Mouse (Mus musculus) lung, postnatal 4 days (tissue): ENCODE results near the gene Abcb10.
A peak's percentile ranks its signal among the peaks of the same experiment; 100 is the strongest.
"Not testable (repeated sequence)": the region's sequence is repeated elsewhere in the genome, so short reads cannot be mapped to it uniquely, and the experiment has no call there.

ENCODE experiments used
- DNase-seq, 2 experiments: peaks; one replicate each; pipeline ENCODE4 v3.0.0; 2021

The Abcb10 gene

DNA sequence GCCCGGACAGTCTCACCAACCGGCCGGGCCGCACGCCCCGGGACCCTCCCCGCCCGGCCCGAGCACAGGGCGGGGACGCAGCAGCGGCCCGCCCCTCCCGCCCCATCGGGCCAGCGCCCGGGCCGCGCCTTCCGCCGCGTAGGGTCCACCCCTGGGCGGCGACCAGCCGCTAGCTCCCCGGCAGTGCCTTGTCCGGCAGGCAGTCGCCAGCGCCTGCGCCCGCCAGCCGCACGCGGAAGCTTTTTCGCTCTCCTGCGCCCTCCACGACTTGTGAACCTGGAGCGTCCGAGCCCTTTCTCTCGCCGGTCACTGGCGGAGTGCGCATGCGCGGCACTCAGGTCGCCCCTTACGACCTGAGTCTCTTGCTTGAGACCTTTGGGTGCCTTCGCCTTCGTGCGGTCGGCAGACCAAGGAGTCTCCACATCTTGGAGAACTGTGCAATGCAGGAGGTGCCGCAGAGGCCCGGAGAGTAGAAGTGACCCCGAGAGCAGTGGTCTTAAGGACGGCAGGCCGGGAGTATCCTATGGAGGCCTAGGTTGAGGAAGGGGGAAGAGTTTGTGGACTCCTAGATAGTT is at the start of gene Abcb10:
Gene Abcb10, minus strand, starts transcription at position 297 of the 575 bp plus-strand sequence.
- DNase-seq = peak; percentile 92 to 97

DNA sequence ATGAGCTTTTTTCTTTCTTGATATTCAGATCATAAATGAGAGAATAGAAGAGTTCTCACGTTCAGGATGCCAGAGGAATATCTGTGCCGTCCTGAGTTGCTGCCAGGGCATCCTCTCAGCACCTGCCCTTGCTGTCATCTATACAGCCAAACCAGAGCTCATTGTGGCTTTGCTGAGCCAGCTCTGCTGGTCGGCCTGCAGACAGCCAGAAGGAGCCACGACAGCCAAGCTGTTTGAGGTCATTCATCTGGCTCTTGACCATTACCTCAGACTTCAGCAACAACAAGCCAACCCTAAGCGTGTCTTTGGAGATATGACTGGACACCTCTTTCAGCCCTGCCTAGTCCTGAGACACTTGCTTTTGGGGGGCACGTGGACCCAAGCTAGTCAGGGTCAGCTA is 44.9 kb upstream of the Abcb10 start:
- DNase-seq = no peak

DNA sequence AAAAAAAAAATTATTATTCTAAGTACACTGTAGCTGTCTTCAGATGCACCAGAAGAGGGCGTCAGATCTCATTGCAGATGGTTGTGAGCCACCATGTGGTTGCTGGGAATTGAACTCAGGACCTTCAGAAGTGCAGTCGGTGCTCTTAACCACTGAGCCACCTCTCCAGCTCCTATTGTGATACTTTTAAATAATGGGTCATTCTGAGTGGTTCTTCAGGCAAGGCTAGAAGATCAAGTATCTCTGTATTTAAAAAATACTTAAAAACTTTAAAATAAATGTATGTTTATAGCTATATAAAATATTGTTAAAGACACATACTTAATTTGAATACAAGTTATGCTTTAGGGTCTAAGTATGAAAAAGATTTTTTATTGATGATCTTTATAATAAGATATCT is 43.3 kb upstream of the Abcb10 start:
- not testable (repeated sequence) for DNase-seq

DNA sequence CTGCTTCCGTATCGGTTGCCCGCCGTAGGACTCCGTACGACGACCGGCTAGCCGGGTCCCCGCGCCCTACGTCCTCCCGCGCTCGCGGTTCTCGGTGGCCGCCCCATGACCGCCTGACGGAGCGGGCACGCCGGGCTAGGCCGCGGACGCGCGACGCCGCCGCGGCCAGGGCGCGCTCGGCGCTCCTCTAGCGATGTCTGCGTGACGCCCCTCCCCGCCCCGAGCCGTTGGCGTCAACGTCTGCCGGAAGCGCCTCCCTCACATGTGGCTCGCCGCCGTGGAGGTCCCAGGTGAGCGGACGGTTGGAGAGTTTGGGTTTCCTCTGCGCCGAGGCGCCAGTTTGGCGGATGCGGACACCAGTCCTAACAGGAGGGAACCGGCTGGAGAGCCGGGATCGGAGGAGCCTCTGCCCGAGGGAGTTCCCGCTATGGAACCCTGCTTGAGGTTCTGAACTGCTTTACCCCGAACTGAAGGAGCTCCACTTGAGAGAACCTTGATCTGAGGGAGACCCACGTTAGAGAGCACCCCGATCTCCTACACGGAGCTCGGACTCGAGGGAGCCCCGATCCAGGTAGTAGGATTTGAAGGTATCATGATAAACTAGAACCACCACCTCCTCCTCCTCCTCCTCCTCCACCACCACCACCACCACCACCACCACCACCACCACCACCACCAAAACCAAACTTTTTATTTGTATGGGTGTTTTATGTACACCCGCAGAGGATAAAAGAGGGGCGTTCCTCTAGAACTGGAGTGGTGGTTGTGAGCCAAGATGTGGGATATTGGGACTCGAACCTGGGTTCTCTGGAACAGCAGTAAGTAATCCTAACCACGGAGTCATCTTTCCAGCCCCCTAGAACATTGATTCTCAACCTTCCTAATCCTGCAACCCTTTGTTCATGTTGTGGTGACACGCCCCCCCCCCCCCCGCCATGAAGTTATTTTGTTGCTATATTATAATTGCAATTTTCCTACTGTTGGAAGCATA is 38.6 kb upstream of the Abcb10 start, which contains the start of the genes Taf5l and Urb2:
Gene Taf5l, minus strand, starts transcription at position 161 of the 991 bp plus-strand sequence.
Gene Urb2, plus strand, starts transcription at position 272 of the 991 bp plus-strand sequence.
- DNase-seq = peak; percentile 95 to 96

DNA sequence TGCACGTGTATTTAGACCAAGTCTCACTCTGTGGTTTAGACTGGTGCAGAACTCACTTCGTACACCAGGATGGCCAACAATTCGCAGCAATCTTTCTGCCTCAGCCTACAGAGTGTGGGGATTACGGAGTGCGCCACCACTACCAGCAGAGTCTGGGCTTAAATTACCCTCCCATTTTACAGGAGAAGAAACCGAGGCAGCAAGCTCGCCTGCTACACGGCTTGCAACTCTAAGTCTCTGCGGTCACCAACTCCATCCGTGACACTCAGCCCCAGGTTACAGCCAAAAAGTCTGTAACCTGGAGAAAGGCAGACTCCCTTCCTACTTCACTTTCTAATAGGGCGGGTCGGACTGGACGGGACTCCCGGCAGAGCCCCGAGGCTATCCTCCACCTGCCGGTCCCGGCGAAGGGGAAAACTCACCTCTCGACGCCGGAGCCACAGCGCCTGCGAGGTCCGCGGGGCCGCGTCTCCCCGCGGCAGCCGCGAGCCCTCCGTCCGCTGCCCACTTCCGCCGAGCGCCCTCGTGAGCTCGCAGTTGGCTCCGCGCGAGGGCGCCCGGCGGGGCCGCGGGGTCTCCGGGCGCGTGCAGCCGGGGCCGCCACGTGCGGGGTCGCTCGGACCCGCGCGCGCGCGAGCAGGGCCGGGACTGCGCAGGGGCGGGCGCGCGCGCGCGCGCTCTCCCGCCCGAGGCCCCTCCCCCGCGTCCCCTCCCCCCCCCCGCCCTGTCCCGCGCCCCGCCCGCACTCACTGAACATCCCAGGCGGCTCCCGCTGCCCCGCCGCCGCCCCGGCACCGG is 37.7 kb upstream of the Abcb10 start:
- peak in 1 of 2 experiments; percentile 88 for DNase-seq

DNA sequence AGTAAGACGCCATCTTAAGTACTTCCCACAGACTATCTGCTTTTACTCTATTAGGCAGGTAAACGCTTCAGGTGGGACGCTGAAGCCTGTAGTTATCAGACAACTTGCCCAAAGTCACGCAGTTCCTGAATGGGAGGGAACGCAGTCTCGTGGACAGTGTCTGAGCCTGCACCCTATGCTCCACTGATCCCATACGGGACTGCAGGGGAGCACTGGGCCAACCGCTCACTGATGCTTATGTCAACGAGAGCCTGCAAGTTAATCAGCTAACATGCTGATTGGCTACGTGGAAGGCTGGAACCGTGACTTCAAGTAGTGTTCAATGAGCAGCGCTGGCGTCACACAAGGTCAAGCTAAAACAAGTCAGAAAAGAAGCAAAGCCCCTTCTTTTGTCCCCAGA is 36.9 kb upstream of the Abcb10 start:
- DNase-seq = peak in 1 of 2 experiments; percentile 9

DNA sequence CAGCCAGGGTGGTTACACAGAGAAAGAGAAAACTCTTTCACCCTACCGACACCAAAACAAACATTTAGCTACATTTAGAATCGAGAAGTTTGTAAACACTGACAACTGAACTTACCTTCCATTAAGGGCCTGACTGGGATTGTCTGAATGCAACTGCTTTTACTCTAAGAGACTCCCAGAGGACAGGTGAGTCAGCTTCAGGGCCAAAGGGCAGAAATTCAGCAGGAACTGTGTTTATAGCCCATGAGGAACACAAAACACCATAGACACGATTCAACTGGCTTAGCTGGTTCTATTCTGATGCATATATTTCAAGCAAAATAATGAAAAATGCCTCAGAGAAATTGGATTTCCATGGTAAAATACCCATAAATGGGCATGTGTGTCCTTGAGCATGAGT is 31.8 kb upstream of the Abcb10 start:
- no peak for DNase-seq

DNA sequence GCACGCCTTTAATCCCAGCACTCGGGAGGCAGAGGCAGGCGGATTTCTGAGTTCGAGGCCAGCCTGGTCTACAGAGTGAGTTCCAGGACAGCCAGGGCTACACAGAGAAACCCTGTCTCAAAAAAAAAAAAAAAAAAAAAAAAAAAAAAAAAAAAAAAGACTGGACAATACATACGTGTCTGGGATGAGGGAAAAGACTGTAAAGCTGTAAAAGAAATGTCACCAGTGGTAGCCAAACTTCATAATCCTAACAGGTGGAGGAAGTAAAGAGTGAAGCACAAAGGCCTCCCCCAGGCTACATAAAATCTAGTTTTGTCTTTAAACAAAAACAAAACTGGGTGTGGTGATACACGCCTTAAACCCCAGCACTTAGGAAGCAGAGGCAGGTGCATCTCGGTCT is 31.4 kb upstream of the Abcb10 start:
- DNase-seq = not testable (repeated sequence)

DNA sequence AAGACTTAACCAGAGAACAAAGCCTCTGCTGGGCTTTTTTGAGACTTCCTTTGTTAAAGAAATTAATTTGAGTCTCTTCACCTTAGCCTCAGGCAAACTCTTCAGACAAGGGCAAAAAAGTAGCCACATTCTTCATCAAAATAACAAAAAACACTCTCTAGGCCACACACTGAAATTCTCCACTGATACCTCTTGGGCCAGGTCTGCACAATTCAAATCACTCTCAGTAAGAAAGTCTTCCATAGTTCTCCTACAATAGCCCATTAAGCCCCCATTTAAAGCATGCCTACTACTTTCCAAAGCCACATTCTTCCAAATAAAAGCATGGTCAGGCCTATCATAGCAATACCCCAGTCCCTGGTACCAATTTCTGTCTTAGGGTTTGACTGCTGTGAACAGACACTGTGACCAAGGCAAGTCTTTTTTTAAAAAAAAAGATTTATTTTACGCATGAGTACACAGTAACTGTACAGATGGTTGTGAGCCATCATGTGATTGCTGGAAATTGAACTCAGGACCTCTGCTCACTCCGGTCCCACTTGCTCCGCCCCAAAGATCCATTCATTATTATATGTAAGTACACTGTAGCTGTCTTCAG is 29.2 kb upstream of the Abcb10 start:
- DNase-seq = no peak

DNA sequence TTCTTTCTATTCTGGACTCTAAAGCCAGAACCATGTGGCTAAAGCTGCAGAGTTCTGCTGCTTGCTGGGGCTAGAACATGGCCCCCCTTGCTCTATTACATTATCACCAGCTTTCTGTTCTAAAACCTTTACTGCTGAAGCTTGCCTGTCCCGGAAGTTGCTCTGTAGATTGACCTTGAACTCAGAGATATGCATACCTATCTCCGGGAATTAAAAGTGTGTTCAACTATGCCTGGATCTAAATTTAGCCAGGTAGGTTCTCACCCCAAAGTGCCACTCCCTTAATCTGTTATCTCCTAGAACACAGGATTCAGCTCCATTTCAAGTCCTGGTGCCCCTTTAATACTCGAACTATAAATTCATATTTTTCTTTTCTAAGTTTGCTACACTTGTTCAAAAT is 28.7 kb upstream of the Abcb10 start:
- DNase-seq = no peak

DNA sequence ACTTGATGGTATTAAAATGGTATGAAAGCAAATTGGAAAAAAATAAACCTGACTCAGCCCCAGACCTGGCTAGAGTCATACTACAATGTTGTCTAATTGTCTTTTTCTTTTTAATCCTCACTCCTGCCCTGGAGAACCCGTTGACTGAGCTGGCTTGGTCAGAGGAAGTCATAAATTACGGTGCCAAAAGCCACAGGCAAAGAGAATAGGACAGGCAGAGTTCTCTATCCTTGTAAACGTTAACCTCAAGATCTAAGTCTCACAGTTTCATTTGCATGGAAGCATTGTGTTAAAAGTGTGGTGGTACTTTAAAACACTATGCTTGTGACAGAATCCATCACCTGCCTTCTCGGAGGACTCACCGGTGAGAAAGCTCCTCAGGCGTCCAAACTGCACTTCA is 24.9 kb upstream of the Abcb10 start:
- no peak for DNase-seq

DNA sequence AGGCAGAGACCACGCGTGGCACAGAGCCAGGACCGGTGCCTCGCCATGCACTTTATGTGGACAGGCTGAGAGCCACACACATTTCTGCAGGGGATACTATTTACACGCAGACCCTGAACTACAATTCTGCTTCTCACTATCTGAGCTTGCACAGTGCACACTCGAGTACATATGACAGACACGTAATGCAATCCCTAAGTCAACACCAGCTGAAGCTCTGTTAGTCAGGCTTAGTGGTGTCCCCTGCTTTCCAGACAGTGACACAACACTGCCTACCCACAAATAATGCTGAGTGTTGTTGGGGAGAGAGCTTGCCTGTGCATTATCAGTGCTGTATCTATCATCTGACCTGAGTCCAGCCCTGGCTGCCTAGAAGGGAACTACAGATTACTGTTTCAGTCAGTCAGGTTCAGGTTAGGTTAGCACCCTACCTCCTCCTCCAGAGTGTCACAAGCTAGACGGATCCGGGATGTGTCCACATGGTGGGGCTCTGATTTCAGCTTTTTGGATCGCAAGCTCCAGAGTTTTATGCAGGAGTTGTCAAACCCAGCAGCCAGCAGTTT is 19.7 kb upstream of the Abcb10 start:
- no peak for DNase-seq

DNA sequence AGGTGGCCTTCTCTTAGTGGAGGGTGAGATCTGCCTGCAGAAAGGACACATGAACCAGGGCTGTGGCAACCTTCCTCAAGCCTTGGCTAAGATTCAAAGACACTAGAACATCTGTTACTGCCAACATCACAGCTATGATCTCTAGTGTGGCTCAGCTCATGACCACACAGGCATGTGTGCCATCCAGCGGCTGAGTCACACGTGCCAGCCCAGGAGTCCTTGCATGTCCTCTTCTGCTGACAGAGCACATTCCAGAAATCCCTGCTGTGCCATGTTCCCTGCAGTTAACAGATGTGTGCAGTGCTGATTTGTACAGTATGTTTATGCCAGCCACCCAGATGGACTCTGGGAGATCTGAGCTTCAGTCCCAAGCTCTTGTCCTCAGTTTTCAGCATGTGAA is 16.6 kb upstream of the Abcb10 start:
- DNase-seq = no peak

DNA sequence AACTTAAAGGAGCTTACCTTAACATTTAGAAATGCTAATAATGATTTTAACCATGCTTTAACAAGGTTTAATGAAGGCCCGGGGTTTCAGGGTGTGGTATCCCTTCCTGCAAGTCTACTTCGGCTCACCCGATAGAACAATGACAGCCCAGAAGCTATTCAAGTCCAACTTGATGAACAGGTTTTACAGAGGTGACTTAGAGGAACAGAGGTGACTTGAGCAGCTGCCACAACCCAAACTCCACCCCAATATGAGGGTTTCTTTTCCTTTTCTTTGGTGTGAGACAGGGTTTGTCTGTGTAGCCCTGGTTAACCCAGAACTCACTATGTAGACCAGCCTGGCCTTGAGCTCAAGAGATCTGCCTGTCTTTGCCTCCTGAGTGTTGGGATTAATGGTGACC is 11.1 kb upstream of the Abcb10 start:
- DNase-seq = no peak

DNA sequence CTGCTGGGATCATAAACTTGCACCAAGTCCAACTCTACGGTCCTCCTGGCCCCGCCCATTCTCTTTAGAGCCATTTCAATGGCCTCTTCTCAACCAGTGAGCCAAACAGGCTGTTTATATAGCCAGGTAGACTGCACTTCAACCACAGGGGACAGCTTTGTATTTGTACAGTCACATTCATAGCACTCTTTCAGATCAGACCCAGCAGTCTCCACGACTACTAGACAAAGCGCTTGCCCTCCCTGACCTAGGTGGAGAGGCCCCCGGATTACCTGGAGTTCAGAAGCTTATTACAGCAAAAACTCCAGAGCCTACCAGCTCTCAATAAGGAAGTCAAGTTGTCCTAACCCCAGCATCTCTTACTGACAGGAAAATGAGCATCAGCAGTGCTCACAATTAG is 10.7 kb upstream of the Abcb10 start:
- DNase-seq = no peak

DNA sequence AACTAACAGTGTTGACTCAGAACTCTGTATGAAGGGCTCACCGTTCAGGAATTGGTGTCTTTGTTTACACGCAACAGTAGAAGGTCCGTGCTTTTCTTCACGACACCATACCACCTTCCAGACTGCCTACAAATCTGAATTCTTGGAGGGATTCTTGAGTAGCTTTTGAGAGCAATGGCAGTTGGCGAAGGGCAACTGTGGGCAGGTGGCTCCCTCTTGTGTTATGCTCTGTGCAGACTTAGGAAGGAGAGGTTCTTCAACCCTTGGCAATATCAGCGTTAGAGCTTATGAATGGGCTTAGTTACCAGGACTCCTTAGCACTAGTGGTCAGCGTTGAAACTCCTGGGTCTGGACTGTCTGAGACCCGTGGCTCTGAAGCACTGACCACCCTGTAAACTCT is 9.7 kb upstream of the Abcb10 start:
- no peak for DNase-seq

DNA sequence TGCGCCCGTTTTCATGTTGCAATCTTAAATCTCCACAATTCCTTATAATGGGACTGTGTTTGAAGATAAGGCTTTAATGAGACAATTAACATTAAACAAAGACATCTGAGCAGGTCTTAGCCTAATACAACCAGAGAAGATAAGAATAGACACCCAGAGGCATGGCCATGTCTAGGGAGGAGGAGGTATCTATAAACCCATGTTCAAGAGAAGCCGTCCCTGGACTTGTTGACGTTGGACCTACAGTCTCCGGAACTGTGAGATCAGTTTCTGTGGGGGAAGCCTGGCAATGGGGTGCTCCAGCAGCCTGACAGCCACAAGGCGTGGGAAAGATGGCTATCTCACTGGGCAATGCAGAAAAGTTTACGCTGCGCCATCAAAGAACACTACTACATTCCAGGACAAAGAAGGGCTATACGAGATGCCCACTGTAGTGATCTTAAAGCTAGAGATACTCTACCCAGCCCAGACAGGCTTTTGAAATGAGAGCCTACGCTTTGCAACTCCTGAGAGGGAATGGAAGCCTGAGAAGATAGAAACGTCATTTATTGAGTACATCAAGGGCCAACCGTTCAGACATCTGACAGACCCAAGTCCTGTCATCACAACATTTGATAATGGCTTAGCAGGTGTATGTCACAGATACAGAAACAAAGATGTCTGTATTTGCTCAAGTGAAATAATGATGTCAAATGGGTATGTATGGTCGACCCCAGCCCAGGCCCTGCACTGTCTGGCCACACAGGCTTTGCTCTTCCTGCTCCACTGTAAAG is 7.5 kb upstream of the Abcb10 start:
- DNase-seq = no peak

DNA sequence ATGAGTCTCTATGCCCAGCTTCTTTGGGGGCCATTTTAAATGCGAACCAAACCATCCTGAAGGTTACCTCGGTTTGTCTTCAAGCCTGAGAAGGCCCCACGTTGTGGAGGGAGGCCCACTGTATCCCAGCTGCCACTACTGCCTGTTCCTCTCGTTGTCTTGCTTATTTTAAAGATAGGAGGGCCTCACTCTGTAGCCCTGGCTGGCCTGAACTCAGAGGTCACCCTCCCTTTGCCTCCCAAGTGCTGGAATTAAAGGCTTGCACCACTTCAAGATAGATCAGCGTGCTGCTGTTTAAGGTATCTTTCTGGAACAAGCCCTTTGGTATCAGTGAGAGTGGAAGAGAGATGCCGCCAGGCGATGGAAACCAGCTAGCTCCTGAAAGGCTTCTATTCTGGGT is 6.2 kb upstream of the Abcb10 start:
- no peak for DNase-seq

DNA sequence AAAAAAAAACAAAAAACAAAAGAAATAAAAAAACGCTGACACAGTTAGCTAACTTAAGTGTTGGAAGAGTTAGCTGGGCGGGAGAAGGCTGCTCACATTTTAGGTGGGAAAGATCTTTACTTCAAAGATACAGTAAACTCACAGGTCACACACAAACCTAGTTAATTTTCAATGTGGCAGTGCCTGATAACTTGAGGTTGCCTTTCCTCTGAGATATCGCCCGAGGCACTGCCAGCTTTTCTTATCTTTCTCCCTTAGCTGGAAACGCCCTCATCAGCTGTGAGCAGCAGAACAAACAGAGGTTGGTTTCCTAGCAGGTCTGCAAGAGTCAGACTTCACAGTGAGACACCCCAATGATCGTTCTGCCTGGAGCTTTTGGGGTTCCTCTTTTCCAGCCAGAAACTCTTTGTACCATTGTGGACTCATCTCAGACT is 5.7 kb upstream of the Abcb10 start:
- DNase-seq = no peak

DNA sequence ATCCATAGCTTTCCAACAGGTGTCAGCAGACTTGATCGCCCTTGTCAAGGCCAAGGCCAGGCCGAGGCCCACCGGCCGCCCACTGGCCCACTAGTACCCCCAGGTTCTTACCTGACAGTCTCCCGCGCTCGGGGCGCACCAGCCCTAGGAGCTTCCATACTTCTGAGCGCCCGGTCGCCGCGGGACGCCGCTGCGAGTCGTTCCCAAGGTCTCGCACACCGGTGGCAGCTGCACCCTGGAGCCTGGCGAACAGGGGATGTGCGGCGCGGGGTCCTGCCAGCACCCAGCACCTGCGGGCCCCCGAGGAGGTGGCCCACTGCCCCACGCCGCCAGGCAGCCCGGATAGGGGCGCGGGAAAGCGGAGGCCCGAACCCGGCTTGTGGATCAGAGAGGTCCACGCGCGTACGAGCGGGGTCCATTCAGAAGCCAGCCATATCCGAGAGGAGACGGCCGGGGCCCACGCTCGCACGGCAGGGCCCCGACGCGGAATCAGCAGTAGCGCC is 580 bp downstream of the Abcb10 start:
- peak in 1 of 2 experiments; percentile 53 for DNase-seq

DNA sequence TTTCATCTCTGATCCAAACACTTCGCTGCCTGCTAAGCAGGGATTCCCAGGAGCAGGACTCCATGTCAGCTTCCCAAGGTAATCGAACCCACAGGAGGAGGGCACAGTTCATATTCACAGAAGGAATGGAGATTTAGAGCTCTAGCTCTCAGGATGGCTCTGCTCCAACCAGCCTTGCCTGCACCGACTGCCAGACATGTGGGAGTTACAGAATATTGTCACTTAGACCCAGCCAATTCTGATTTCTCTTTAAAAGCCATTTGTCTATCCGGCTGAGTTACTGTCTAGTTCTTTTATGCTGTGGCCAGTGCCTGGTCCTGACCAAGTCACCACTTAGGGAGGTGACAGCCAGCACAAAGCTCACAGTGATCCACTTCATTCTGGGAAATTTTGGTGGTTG is 1.2 kb downstream of the Abcb10 start:
- DNase-seq = no peak
